Mouse (Mus musculus): ENCODE data around the gene Heatr6. TPM values are rescaled to one million over a fixed set of nuclear protein-coding genes. Genes with fewer than 3 reads are reported as not detected.

The Heatr6 gene
- 10 to 100 TPM; 54.8 to 63.9 TPM for total RNA-seq (2023)

GRCm38 (mm10) chr11:83753581-83754181 lies at the start of gene Heatr6:
Gene Heatr6, plus strand, starts transcription at chr11:83753696.

GRCm38 (mm10) chr11:83703705-83704104 lies 49.8 kb upstream of the Heatr6 start, which contains the start of gene Wfdc17:
Gene Wfdc17, plus strand, starts transcription at chr11:83703991.

GRCm38 (mm10) chr11:83708715-83709114 lies 44.8 kb upstream of the Heatr6 start, which contains the start of gene Wfdc18:
Gene Wfdc18, plus strand, starts transcription at chr11:83709015.

GRCm38 (mm10) chr11:83746681-83747080 lies 6.8 kb upstream of the Heatr6 start, which contains the start of gene Wfdc21:
Gene Wfdc21, plus strand, starts transcription at chr11:83746940.

Other genes with a start within 250 kb of the Heatr6 start
- gene Heatr9, start 231.5 kb upstream of the Heatr6 start, total RNA-seq (2023) = under 1 TPM in 1 of 2 experiments, not detected in 1; 0.29 TPM
- 1 to 10 TPM; 2.4 to 9.3 TPM for gene Ccl5, start 223.2 kb upstream of the Heatr6 start, total RNA-seq (2023)
- 1 to 10 TPM in 1 of 2 experiments, under 1 TPM in 1; 0.24 to 1.1 TPM for gene Ccl9, start 175.1 kb upstream of the Heatr6 start, total RNA-seq (2023)
- gene Ccl6, start 160.6 kb upstream of the Heatr6 start, total RNA-seq (2023) = under 1 TPM in 1 of 2 experiments, not detected in 1; 0.99 TPM
- gene Rpl9-ps1, start 108.1 kb upstream of the Heatr6 start, total RNA-seq (2023) = not detected
- 10 to 100 TPM; 13.4 to 21.2 TPM for gene Ccl3, start 104.3 kb upstream of the Heatr6 start, total RNA-seq (2023)
- 1 to 10 TPM; 4.5 to 8.1 TPM for gene Ccl4, start 91.1 kb upstream of the Heatr6 start, total RNA-seq (2023)
- gene Wfdc17, start 49.7 kb upstream of the Heatr6 start, total RNA-seq (2023) = 10 to 100 TPM in 1 of 2 experiments, 1 to 10 TPM in 1; 5.8 to 12.5 TPM
- gene Wfdc18, start 44.7 kb upstream of the Heatr6 start, total RNA-seq (2023) = not detected
- 1 to 10 TPM; 4.7 to 5.5 TPM for gene Wfdc21, start 6.8 kb upstream of the Heatr6 start, total RNA-seq (2023)
- gene Hnf1b, start 96.4 kb downstream of the Heatr6 start, total RNA-seq (2023) = under 1 TPM; 0.58 to 0.59 TPM
- 10 to 100 TPM; 36.6 to 41.0 TPM for gene Ddx52, start 188.4 kb downstream of the Heatr6 start, total RNA-seq (2023)
- 10 to 100 TPM; 82.0 to 87.6 TPM for gene Synrg, start 210.7 kb downstream of the Heatr6 start, total RNA-seq (2023)

Measured in B cell, adult 67 days (primary cell).